Mouse (Mus musculus): ENCODE data around the gene Fndc3a. TPM values are rescaled to one million over a fixed set of nuclear protein-coding genes. Genes with fewer than 3 reads are reported as not detected.

Fndc3a gene
- polyA plus RNA-seq, 1 experiment: 19.9 TPM

DNA sequence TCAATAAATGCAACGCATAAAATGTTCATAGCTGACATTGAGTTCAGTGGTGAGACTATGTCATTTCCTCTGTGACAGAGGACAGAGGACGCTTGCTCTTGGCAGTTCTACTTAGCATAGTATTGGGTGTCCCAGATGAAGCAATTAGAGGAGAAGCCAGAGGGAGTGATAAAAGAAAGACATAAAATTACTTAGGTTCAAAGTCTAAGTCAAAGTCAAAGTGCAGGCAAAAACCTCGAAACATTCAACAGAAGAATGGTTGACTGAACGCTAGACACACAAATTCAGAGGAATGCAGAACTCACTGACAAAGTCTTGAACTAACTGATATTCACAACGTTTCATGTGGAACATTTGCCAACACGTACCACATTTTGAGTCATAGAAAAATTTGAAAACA, 191.0 kb downstream of the Fndc3a start:
- Histone ChIP-seq H3K27ac (ENCODE audit: insufficient read depth, low read length) (no peak overlapping the region), H3K4me1 (ENCODE audit: control insufficient read depth, insufficient read depth, low read length) (no peaks in the 10 kb centered on the region), H3K4me3 (ENCODE audit: insufficient read depth, low read length) (no peak overlapping the region)
- TF ChIP-seq CTCF (IDR thresholded peaks at IDR 0.05; ENCODE audit: extremely low read depth, insufficient read depth, low read length): no peak
- TF ChIP-seq POLR2A (IDR thresholded peaks at IDR 0.05; ENCODE audit: extremely low read depth, insufficient read depth, low read length): no peak

DNA sequence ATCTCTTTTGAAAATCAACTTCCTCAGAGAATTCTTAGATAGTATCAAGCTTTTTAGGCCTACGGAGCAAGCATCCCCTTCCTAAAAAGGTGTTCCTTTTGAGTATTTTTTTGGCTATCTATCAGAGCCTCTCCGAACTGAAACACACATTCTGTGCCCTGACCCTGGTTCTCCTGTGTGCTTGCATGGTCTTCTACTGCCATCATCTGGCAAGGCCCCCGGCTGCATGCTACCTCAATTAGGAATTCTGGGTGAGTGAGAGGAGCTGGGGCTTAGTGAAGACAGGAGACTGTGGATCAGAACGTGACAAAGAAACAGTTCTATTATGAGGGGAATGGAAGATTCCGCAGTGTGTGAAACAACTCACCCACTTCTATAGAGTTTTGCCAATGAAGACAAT, 193.4 kb downstream of the Fndc3a start:
- Histone ChIP-seq H3K4me1 (ENCODE audit: control insufficient read depth, insufficient read depth, low read length) (no peaks in the 10 kb centered on the region), H3K27ac (ENCODE audit: insufficient read depth, low read length) (no peak overlapping the region), H3K4me3 (ENCODE audit: insufficient read depth, low read length) (no peak overlapping the region)
- peak; percentile 83 for TF ChIP-seq CTCF (IDR thresholded peaks at IDR 0.05; ENCODE audit: extremely low read depth, insufficient read depth, low read length)
- no peak for TF ChIP-seq POLR2A (IDR thresholded peaks at IDR 0.05; ENCODE audit: extremely low read depth, insufficient read depth, low read length)

DNA sequence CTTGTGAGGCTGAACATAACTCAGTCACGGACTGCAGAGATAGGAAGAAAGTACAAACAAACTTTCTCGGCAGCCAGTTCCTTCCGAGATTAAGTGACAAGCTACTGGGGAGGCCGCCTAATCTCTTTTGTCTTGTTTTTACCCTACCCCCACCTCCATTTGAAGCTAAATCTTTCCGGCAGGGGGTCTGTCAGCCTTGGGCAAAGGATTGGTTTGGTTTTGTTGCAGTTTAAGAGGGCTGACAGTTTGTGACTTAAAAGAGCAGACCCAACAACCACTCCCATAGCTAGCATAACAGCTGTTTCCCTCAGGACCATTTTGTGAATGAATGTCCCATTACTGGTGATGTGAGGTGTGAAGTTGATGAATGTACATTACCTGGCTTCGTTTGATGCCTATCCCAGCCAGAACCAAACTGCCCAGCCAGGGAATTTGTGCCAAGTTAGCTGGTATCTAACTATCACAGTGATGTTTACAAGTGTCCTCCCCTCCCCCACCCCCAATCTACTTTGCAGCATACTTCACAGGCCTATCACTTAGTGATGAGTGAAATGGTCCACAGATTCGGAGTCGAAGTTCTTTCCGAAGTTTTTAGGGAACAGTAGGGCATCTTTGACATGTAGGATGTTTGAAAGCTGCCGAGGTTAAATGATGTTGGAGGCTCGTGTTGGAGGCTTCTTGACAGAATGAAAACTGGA, 202.9 kb downstream of the Fndc3a start:
- Histone ChIP-seq H3K27ac (ENCODE audit: insufficient read depth, low read length) (no peak overlapping the region), H3K4me3 (ENCODE audit: insufficient read depth, low read length) (no peak overlapping the region), H3K4me1 (ENCODE audit: control insufficient read depth, insufficient read depth, low read length) (no peaks in the 10 kb centered on the region)
- TF ChIP-seq POLR2A (IDR thresholded peaks at IDR 0.05; ENCODE audit: extremely low read depth, insufficient read depth, low read length) (no peak), CTCF (IDR thresholded peaks at IDR 0.05; ENCODE audit: extremely low read depth, insufficient read depth, low read length) (no peak)

DNA sequence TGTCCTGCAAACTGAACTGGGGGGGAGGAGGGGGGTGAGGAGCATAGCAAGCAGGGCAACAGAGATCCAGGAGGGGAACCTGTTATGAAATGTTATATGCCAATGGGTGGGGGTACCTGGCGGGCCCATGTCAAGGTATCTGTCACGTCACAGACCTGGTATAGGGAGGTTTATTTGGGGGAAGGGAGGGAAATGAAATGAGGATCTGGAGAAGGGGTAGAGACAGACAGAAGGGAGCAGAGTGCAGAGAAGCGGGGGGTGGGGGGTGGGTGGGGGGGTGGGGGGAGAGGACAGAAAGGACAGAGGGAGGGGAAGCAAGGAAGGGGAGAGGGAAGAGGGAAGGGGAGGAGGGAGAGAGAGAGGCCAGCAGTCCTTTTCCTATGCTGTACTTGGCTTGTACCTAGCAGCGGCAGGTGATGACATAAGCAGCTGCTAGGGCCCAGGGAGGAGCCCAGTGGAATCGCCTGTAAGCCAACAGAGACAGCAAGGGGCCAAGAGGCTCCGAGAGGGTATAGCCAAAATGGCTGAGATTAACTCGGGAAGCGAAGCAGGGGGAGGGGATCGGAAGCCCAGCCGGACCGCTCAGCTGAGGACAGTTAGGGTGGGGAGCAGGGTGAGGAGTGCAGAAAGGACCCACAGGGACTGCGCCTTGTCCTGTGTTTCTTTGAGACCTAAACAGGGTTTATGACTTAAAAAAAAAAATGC, 203.6 kb downstream of the Fndc3a start:
- TF ChIP-seq POLR2A (IDR thresholded peaks at IDR 0.05; ENCODE audit: extremely low read depth, insufficient read depth, low read length) (no peak), CTCF (IDR thresholded peaks at IDR 0.05; ENCODE audit: extremely low read depth, insufficient read depth, low read length) (no peak)
- Histone ChIP-seq H3K4me1 (ENCODE audit: control insufficient read depth, insufficient read depth, low read length) (no peaks in the 10 kb centered on the region), H3K27ac (ENCODE audit: insufficient read depth, low read length) (no peak overlapping the region), H3K4me3 (ENCODE audit: insufficient read depth, low read length) (no peak overlapping the region)

DNA sequence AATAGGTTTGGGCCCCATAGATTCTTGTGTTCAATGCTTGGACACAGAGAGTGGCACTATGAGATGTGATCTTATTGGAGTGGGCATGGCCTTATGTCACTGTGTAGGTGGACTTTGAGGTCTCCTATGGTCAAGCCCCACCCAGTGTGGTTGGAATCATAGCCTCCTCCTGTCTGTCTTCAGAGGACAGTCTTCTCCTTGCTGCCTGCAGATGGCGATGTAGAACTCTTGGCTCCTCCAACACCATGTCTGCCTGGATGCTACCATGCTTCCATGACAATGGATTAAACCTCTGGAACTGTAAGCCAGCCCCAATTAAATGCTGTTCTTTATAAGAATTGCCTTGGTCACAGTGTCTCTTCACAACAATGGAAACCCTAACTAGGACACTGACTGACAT, 204.8 kb downstream of the Fndc3a start:
- TF ChIP-seq CTCF (IDR thresholded peaks at IDR 0.05; ENCODE audit: extremely low read depth, insufficient read depth, low read length) (no peak), POLR2A (IDR thresholded peaks at IDR 0.05; ENCODE audit: extremely low read depth, insufficient read depth, low read length) (no peak)
- Histone ChIP-seq H3K4me3 (ENCODE audit: insufficient read depth, low read length) (no peak overlapping the region), H3K27ac (ENCODE audit: insufficient read depth, low read length) (no peak overlapping the region), H3K4me1 (ENCODE audit: control insufficient read depth, insufficient read depth, low read length) (no peaks in the 10 kb centered on the region)

DNA sequence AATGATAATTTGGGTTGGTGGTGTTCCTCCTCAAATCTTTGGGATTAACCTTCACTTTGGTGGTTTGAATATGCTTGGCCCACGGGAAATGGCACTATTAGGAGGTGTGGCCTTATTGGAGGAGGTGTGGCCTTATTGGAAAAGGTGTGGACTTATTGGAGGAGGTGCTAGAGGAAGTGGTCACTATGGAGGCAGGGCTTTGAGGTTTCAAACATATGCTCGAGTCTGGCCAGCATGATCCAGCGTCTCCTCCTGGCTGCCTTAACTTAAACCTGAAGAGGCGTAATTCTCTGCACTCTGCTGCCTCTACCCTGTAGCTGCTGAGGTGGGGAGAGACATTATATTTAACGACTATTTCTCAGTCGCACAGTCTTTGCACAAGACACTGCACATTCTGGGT, 206.6 kb downstream of the Fndc3a start:
- H3K4me3 ChIP-seq (ENCODE audit: insufficient read depth, low read length): no peak overlapping the region
- no peak overlapping the region for H3K27ac ChIP-seq (ENCODE audit: insufficient read depth, low read length)
- TF ChIP-seq CTCF (IDR thresholded peaks at IDR 0.05; ENCODE audit: extremely low read depth, insufficient read depth, low read length) (no peak), POLR2A (IDR thresholded peaks at IDR 0.05; ENCODE audit: extremely low read depth, insufficient read depth, low read length) (no peak)
- no peaks in the 10 kb centered on the region for H3K4me1 ChIP-seq (ENCODE audit: control insufficient read depth, insufficient read depth, low read length)

- H3K27ac ChIP-seq (ENCODE audit: insufficient read depth, low read length): no peak overlapping the region
- H3K4me1 ChIP-seq (ENCODE audit: control insufficient read depth, insufficient read depth, low read length): no peaks in the 10 kb centered on the region
- TF ChIP-seq POLR2A (IDR thresholded peaks at IDR 0.05; ENCODE audit: extremely low read depth, insufficient read depth, low read length): no peak
- TF ChIP-seq CTCF (IDR thresholded peaks at IDR 0.05; ENCODE audit: extremely low read depth, insufficient read depth, low read length): no peak
- no peak overlapping the region for H3K4me3 ChIP-seq (ENCODE audit: insufficient read depth, low read length)
These were observed 216.0 kb downstream of the Fndc3a start for GRCm38 (mm10) chr14:72493775-72494174.

DNA sequence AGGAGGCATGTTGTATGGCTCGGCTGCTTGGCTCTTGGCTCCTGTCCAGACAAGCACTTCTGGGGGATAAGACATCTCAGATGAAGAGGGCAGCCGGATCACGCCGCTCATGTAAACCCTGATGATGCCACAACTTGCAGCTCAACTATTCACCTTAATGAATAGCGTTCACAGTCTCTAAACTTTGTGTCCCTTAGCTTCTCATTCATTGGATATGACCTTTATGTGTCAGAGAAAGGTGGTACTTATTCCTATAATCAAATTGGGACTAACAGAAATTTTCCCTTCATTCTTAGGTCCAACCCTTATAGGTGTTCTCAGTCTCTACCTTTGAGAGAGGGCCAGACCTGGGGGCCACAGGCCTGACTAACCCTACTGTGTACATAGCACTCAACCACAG, 218.1 kb downstream of the Fndc3a start, which contains the start of gene Gm9195:
Gene Gm9195, minus strand, starts transcription at position 101 of the 400 bp plus-strand sequence.
- Histone ChIP-seq H3K4me3 (ENCODE audit: insufficient read depth, low read length) (no peak within 1 kb of the TSS), H3K4me1 (ENCODE audit: control insufficient read depth, insufficient read depth, low read length) (no peaks in the 10 kb centered on the region), H3K27ac (ENCODE audit: insufficient read depth, low read length) (no peak within 1 kb of the TSS)
- TF ChIP-seq POLR2A (IDR thresholded peaks at IDR 0.05; ENCODE audit: extremely low read depth, insufficient read depth, low read length): no peak
- no peak for TF ChIP-seq CTCF (IDR thresholded peaks at IDR 0.05; ENCODE audit: extremely low read depth, insufficient read depth, low read length)

GRCm38 (mm10) chr14:72490367-72490766, 219.4 kb downstream of the Fndc3a start:
- Histone ChIP-seq H3K4me1 (ENCODE audit: control insufficient read depth, insufficient read depth, low read length) (no peaks in the 10 kb centered on the region), H3K4me3 (ENCODE audit: insufficient read depth, low read length) (no peak overlapping the region), H3K27ac (ENCODE audit: insufficient read depth, low read length) (no peak overlapping the region)
- no peak for TF ChIP-seq CTCF (IDR thresholded peaks at IDR 0.05; ENCODE audit: extremely low read depth, insufficient read depth, low read length)
- no peak for TF ChIP-seq POLR2A (IDR thresholded peaks at IDR 0.05; ENCODE audit: extremely low read depth, insufficient read depth, low read length)

Other genes starting within 250 kb of the Fndc3a start
- under 0.01 TPM in 1 of 2 replicates, not detected in the other for gene Gm9195, start 218.2 kb downstream of the Fndc3a start, polyA plus RNA-seq (2012; rRNA removed)